Mouse (Mus musculus): ENCODE results near the gene Acox1.

GRCm38 (mm10) chr11:116206678-116207077 lies 7.8 kb upstream of the Acox1 start:
- TF ChIP-seq SMC3 (IDR thresholded peaks at IDR 0.05; ENCODE audit: low read depth, low read length) (no peak), GATA1 (IDR thresholded peaks at IDR 0.05; ENCODE audit: low read depth, low read length) (no peak), EP300 (IDR thresholded peaks at IDR 0.05; ENCODE audit: low read depth in 1 of 2, low read length in 2 of 2) (0 out of 4 replicates have a peak, but pooled peaks of 1 of the 2 experiments have one; percentile 6), POLR2A (IDR thresholded peaks at IDR 0.05; ENCODE audit: control insufficient read depth in 1 of 2, insufficient read depth in 1 of 2, low read depth in 1 of 2, low read length in 2 of 2, poor library complexity in 1 of 2) (no peak), CTCF (IDR thresholded peaks at IDR 0.05 in 2 of 3, conservative IDR thresholded peaks at IDR 0.05 in 1 of 3; ENCODE audit: control insufficient read depth in 1 of 3, insufficient read depth in 1 of 3, low read depth in 2 of 3, low read length in 3 of 3, poor library complexity in 1 of 3, severe bottlenecking in 1 of 3) (no peak), USF2 (IDR thresholded peaks at IDR 0.05; ENCODE audit: borderline replicate concordance in 1 of 2, insufficient read depth in 1 of 2, low read depth in 1 of 2, low read length in 2 of 2) (no peak)
